Mouse (Mus musculus) T-cell, adult 2 months (primary cell): ENCODE results near the gene Gm8374.
"Not testable (repeated sequence)": the region's sequence is repeated elsewhere in the genome, so short reads cannot be mapped to it uniquely, and the experiment has no call there.

Experiments used
- DNase-seq: peaks from one replicate; pipeline ENCODE4 v3.0.0; 2022; ENCODE audit warnings: low spot score

Gene Gm8374

GRCm38 (mm10) chr14:7365034-7365433, at the start of gene Gm8374:
Gm8374 (minus strand) TSS chr14:7365134.
- DNase-seq = not testable (repeated sequence)

GRCm38 (mm10) chr14:7332295-7332694, 32.6 kb downstream of the Gm8374 start, which contains the start of gene Gm5797:
Gm5797 (minus strand) TSS chr14:7332395.
- not testable (repeated sequence) for DNase-seq

- DNase-seq = peak; percentile 4
Observed at GRCm38 (mm10) chr14:7315093-7315492, 49.8 kb downstream of the Gm8374 start.

GRCm38 (mm10) chr14:7314661-7315060, 50.3 kb downstream of the Gm8374 start, which contains the start of gene Gm3739:
Gm3739 (minus strand) TSS chr14:7315049.
- peak; percentile 0 for DNase-seq
